Mouse (Mus musculus): ENCODE measurements around the gene T. TPM values are rescaled to one million over a fixed set of nuclear protein-coding genes. Genes with fewer than 3 reads are reported as not detected.

Gene T
- polyA plus RNA-seq, 1 experiment: not detected

Other genes starting within 250 kb of the T start
- gene Ccr6, start 198.4 kb upstream of the T start, polyA plus RNA-seq (2012; rRNA removed): 0.20 and 0.30 TPM in 2 replicates
- gene Mpc1, start 151.5 kb upstream of the T start, polyA plus RNA-seq (2012; rRNA removed): 313 and 529 TPM in 2 replicates
- 69.9 and 70.6 TPM in 2 replicates for gene Sft2d1, start 123.3 kb upstream of the T start, polyA plus RNA-seq (2012; rRNA removed)
- 0.46 and 1.2 TPM in 2 replicates for gene Prr18, start 97.0 kb upstream of the T start, polyA plus RNA-seq (2012; rRNA removed)
- gene T2, start 78.4 kb upstream of the T start, polyA plus RNA-seq (2012; rRNA removed): 1.3 and 1.8 TPM in 2 replicates
- 1.4 and 2.1 TPM in 2 replicates for gene Pde10a, start 90.9 kb downstream of the T start, polyA plus RNA-seq (2012; rRNA removed)
- not detected in 2 replicates for gene Gm17087, start 132.5 kb downstream of the T start, polyA plus RNA-seq (2012; rRNA removed)

All from gonadal fat pad, adult 2 months (tissue).